ENCODE assay signal across 8 mouse cellular contexts in genomic region chr19:46308706-46309435, GRCm38 (mm10). TPM values are rescaled to one million over a fixed set of nuclear protein-coding genes. Genes with fewer than 3 reads are reported as not detected.
A peak's percentile ranks its signal among the peaks of the same experiment; 100 is the strongest.
DNase-seq lines count a peak whose midpoint lies in the region; ATAC-seq and TF ChIP-seq lines count a peak whose summit lies in the region.

No protein-coding gene starts in this region.

- peak overlapping the region; percentile 67 for H3K4me2 ChIP-seq in heart, embryonic 16.5 days (ENCODE audit: low read depth, low read length)
- peak overlapping the region; percentile 84 for H3K4me2 ChIP-seq in liver, postnatal 0 days (ENCODE audit: low read depth, low read length)
- peak overlapping the region; percentile 80 for H3K4me2 ChIP-seq in neural tube, embryonic 14.5 days (ENCODE audit: low read depth, low read length)

- peak overlapping the region; percentile 64 for H3K9ac ChIP-seq in heart, embryonic 16.5 days (ENCODE audit: low read length)
- peak overlapping the region; percentile 34; the same call in 1 of the 2 replicates for H3K9ac ChIP-seq in liver, postnatal 0 days (replicated peaks)
- peak overlapping the region; percentile 50; the same call in 1 of the 2 replicates for H3K9ac ChIP-seq in neural tube, embryonic 14.5 days (replicated peaks; ENCODE audit: low read depth, low read length)

- ATAC-seq in heart, embryonic 16.5 days (replicated peaks; ENCODE audit: extremely low read depth, insufficient read depth, low FRiP score), result 0 out of 2 replicates have a peak, but pooled peaks have one; percentile 3
- no peak for ATAC-seq in liver, postnatal 0 days
- ATAC-seq in neural tube, embryonic 14.5 days (ENCODE audit: low read depth), result peak; percentile 76

- peak; percentile 99 for TF ChIP-seq CTCF in liver, postnatal 0 days (IDR thresholded peaks at IDR 0.05; ENCODE audit: low read depth)

- H3K27me3 ChIP-seq in forebrain, embryonic 10.5 days (ENCODE audit: poor library complexity, severe bottlenecking), result peaks cover 80% of the 10 kb centered on the region
- peaks cover 20% of the 10 kb centered on the region for H3K27me3 ChIP-seq in heart, embryonic 16.5 days (ENCODE audit: control insufficient read depth, insufficient read depth, low read length)
- H3K27me3 ChIP-seq in liver, postnatal 0 days (ENCODE audit: insufficient read depth, low read length), result no peaks in the 10 kb centered on the region
- H3K27me3 ChIP-seq in neural tube, embryonic 14.5 days (ENCODE audit: control insufficient read depth, insufficient read depth, low read length), result peaks cover 10% of the 10 kb centered on the region

- H3K36me3 ChIP-seq in forebrain, embryonic 10.5 days (replicated peaks), result peaks cover 23% of the 10 kb centered on the region; the same call in 1 of the 2 replicates
- H3K36me3 ChIP-seq in heart, embryonic 16.5 days (ENCODE audit: control insufficient read depth, insufficient read depth), result peaks cover 28% of the 10 kb centered on the region
- peaks cover 20% of the 10 kb centered on the region for H3K36me3 ChIP-seq in liver, postnatal 0 days (replicated peaks; ENCODE audit: insufficient read depth, low read length)
- H3K36me3 ChIP-seq in neural tube, embryonic 14.5 days (ENCODE audit: control insufficient read depth, insufficient read depth, low read length), result peaks cover 12% of the 10 kb centered on the region

- H3K27ac ChIP-seq in forebrain, embryonic 10.5 days, result peak overlapping the region; percentile 67
- no peak overlapping the region for H3K27ac ChIP-seq in heart, embryonic 16.5 days (ENCODE audit: low read length)
- H3K27ac ChIP-seq in liver, postnatal 0 days (ENCODE audit: low read depth), result no peak overlapping the region
- H3K27ac ChIP-seq in neural tube, embryonic 14.5 days (ENCODE audit: low read depth, low read length), result no peak overlapping the region

- peak; percentile 67 to 74 for DNase-seq in CD8-positive naive resting alpha-beta T cell, adult 2 months (ENCODE audit: low read depth in 2 of 2, low spot score in 2 of 2)
- peak; percentile 87 for DNase-seq in c-Kit-positive CD71-negative TER-119-negative erythroid progenitor cells, embryonic 14.5 days (ENCODE audit: low read depth)
- DNase-seq in forebrain, embryonic 10.5 days (ENCODE audit: extremely low spot score, low spot score), result peak; percentile 84
- DNase-seq in kidney, postnatal 25 days, result peak; percentile 89 to 94
- peak; percentile 90 for DNase-seq in liver, postnatal 0 days
- DNase-seq in testis, postnatal 14 days (ENCODE audit: low spot score), result peak; percentile 78

- H3K9me3 ChIP-seq in forebrain, embryonic 10.5 days, result no peaks in the 10 kb centered on the region
- H3K9me3 ChIP-seq in heart, embryonic 16.5 days (replicated peaks; ENCODE audit: control insufficient read depth, low read length), result no peaks in the 10 kb centered on the region
- H3K9me3 ChIP-seq in liver, postnatal 0 days (ENCODE audit: low read length), result no peaks in the 10 kb centered on the region
- H3K9me3 ChIP-seq in neural tube, embryonic 14.5 days (ENCODE audit: control insufficient read depth, low read length), result no peaks in the 10 kb centered on the region

- peaks cover 40% of the 10 kb centered on the region for H3K4me1 ChIP-seq in forebrain, embryonic 10.5 days
- H3K4me1 ChIP-seq in heart, embryonic 16.5 days (ENCODE audit: control insufficient read depth, insufficient read depth, low read length), result peaks cover 15% of the 10 kb centered on the region
- H3K4me1 ChIP-seq in liver, postnatal 0 days (ENCODE audit: insufficient read depth), result peaks cover 18% of the 10 kb centered on the region
- peaks cover 17% of the 10 kb centered on the region for H3K4me1 ChIP-seq in neural tube, embryonic 14.5 days (ENCODE audit: control insufficient read depth, insufficient read depth, low read length)

- TF ChIP-seq EP300 in liver, postnatal 0 days (IDR thresholded peaks at IDR 0.05; ENCODE audit: low read depth), result no peak

- WGBS in forebrain, embryonic 10.5 days, result 2% methylated on average over 47 of the region's 47 CpGs
- WGBS in heart, embryonic 16.5 days, result 2% methylated on average over 46 of the region's 47 CpGs
- 5% methylated on average over 45 of the region's 47 CpGs for WGBS in liver, postnatal 0 days (ENCODE audit: insufficient replicate concordance)
- WGBS in neural tube, embryonic 14.5 days, result 1% methylated on average over 46 of the region's 47 CpGs

- H3K4me3 ChIP-seq in forebrain, embryonic 10.5 days, result peak overlapping the region; percentile 53
- peak overlapping the region; percentile 43 for H3K4me3 ChIP-seq in heart, embryonic 16.5 days (ENCODE audit: low read length)
- peak overlapping the region; percentile 36 for H3K4me3 ChIP-seq in liver, postnatal 0 days (ENCODE audit: low read depth, low read length)
- H3K4me3 ChIP-seq in neural tube, embryonic 14.5 days (ENCODE audit: low read depth, low read length), result peak overlapping the region; percentile 33

RNA-seq across cellular contexts. Expression of gene Nfkb2, which starts 4.8 kb away (rescaled TPM):
- polyA plus RNA-seq in forebrain, embryonic 10.5 days (2016; fragmentation: Nextera tagmentation; extraction: Ambion mirVana), result 3.8 and 3.9 TPM in 2 replicates
- 13.3 and 14.1 TPM in 2 replicates for polyA plus RNA-seq in heart, embryonic 16.5 days (2015; fragmentation: Nextera tagmentation; extraction: Ambion mirVana)
- 2.9 and 3.5 TPM in 2 replicates for polyA plus RNA-seq in liver, postnatal 0 days (2015; fragmentation: Nextera tagmentation; extraction: Ambion mirVana)
- polyA plus RNA-seq in neural tube, embryonic 14.5 days (2014; fragmentation: Nextera tagmentation; extraction: Ambion mirVana), result 1.4 and 2.2 TPM in 2 replicates

RNA-seq across cellular contexts. Expression of gene Psd, which starts 18.1 kb away (rescaled TPM):
- polyA plus RNA-seq in forebrain, embryonic 10.5 days (2016; fragmentation: Nextera tagmentation; extraction: Ambion mirVana), result 2.8 and 2.9 TPM in 2 replicates
- 4.1 and 5.1 TPM in 2 replicates for polyA plus RNA-seq in heart, embryonic 16.5 days (2015; fragmentation: Nextera tagmentation; extraction: Ambion mirVana)
- 1.9 and 2.0 TPM in 2 replicates for polyA plus RNA-seq in liver, postnatal 0 days (2015; fragmentation: Nextera tagmentation; extraction: Ambion mirVana)
- 85.8 and 127 TPM in 2 replicates for polyA plus RNA-seq in neural tube, embryonic 14.5 days (2014; fragmentation: Nextera tagmentation; extraction: Ambion mirVana)

RNA-seq across cellular contexts. Expression of gene Fbxl15, which starts 19.1 kb away (rescaled TPM):
- polyA plus RNA-seq in forebrain, embryonic 10.5 days (2016; fragmentation: Nextera tagmentation; extraction: Ambion mirVana), result 17.9 and 18.0 TPM in 2 replicates
- 11.0 and 12.8 TPM in 2 replicates for polyA plus RNA-seq in heart, embryonic 16.5 days (2015; fragmentation: Nextera tagmentation; extraction: Ambion mirVana)
- polyA plus RNA-seq in liver, postnatal 0 days (2015; fragmentation: Nextera tagmentation; extraction: Ambion mirVana), result 8.6 and 8.8 TPM in 2 replicates
- 42.5 and 53.1 TPM in 2 replicates for polyA plus RNA-seq in neural tube, embryonic 14.5 days (2014; fragmentation: Nextera tagmentation; extraction: Ambion mirVana)

RNA-seq across cellular contexts. Expression of gene Cuedc2, which starts 29.6 kb away (rescaled TPM):
- 206 and 224 TPM in 2 replicates for polyA plus RNA-seq in forebrain, embryonic 10.5 days (2016; fragmentation: Nextera tagmentation; extraction: Ambion mirVana)
- 142 and 150 TPM in 2 replicates for polyA plus RNA-seq in heart, embryonic 16.5 days (2015; fragmentation: Nextera tagmentation; extraction: Ambion mirVana)
- polyA plus RNA-seq in liver, postnatal 0 days (2015; fragmentation: Nextera tagmentation; extraction: Ambion mirVana), result 52.4 and 53.8 TPM in 2 replicates
- 346 and 359 TPM in 2 replicates for polyA plus RNA-seq in neural tube, embryonic 14.5 days (2014; fragmentation: Nextera tagmentation; extraction: Ambion mirVana)

RNA-seq across cellular contexts. Expression of gene Mfsd13a, which starts 32.0 kb away (rescaled TPM):
- polyA plus RNA-seq in forebrain, embryonic 10.5 days (2016; fragmentation: Nextera tagmentation; extraction: Ambion mirVana), result 12.5 and 13.3 TPM in 2 replicates
- polyA plus RNA-seq in heart, embryonic 16.5 days (2015; fragmentation: Nextera tagmentation; extraction: Ambion mirVana), result 6.0 TPM in 2 replicates
- polyA plus RNA-seq in liver, postnatal 0 days (2015; fragmentation: Nextera tagmentation; extraction: Ambion mirVana), result 3.4 and 3.9 TPM in 2 replicates
- 10.7 and 12.7 TPM in 2 replicates for polyA plus RNA-seq in neural tube, embryonic 14.5 days (2014; fragmentation: Nextera tagmentation; extraction: Ambion mirVana)

Comparison
In these comparisons a context has a peak if more than half of its experiments do, and no peak if none do; other contexts are left out.
1. RNA of gene Psd, which starts 18.1 kb away (polyA plus RNA-seq): 85.8 to 127 TPM in neural tube, embryonic 14.5 days; 4.1 to 5.1 TPM in heart, embryonic 16.5 days, 2.8 to 2.9 TPM in forebrain, embryonic 10.5 days and 1.9 to 2.0 TPM in liver, postnatal 0 days; every median in the first group is over 10 times any median in the second.
2. Peak in every context shown above with its lines, with median percentiles within 50 percentile points of each other: DNase-seq, H3K4me3 ChIP-seq, H3K4me2 ChIP-seq and H3K9ac ChIP-seq.